Mouse (Mus musculus) gastrocnemius, adult 8-10 months (tissue): ENCODE measurements at regions not wholly inside any gene's neighbourhood (a gene's known extent, or its start where the extent isn't known, plus 50 kb on each side); places are given as distances from the start of the nearest gene placed in this dataset.
"Not testable (repeated sequence)": the region's sequence is repeated elsewhere in the genome, so short reads cannot be mapped to it uniquely, and the experiment has no call there.

ENCODE experiments used
- DNase-seq, 2 experiments: peaks; one replicate each; pipeline ENCODE4 v3.0.0; 2022; ENCODE audit warnings: low spot score in 2 of 2

DNA sequence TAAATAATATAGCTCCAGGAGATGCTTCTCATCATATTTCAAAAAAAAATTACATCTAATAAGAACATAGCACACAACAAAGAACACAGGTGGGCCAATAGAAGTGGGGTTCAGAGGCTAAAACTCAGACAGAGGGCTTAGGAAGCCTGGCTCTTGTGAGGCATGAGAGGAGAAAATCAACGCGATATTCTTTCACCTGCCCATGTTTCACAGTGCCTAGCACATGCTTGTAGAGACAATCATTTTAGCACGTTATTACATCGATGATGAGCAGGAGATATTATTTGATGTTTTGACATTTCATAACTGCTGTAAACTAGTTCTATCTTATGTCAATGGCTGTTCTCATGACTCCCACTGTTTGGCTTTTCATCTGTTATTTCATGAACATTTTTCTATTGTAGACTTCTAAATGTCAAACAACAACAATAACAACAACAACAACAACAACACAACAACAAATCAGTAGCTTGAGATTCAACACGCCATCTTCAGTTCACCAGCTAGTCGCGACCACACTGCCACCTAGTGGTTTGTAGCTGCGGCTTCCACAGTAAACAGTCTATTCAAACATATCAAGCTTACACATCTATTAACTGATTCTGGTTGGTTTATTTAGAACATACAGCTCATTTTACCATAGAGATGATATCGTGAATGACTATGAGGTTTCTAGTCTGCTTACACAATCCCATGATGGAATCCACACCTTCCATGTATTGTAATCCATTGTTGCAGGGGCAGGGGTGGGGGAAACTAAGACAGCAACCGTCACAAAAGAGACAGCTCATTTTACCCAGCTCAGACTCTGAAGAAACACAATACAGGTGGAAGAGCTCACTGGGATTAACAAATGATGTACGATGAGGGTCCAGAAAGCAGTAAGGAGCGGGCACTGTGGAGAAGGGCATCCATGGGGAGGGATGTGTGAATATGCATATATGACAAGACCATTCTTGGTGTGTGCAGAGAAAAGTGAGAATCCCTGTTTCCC, 60.5 kb upstream of the Tmem200a start:
- peak in 1 of 2 experiments; percentile 6 for DNase-seq

DNA sequence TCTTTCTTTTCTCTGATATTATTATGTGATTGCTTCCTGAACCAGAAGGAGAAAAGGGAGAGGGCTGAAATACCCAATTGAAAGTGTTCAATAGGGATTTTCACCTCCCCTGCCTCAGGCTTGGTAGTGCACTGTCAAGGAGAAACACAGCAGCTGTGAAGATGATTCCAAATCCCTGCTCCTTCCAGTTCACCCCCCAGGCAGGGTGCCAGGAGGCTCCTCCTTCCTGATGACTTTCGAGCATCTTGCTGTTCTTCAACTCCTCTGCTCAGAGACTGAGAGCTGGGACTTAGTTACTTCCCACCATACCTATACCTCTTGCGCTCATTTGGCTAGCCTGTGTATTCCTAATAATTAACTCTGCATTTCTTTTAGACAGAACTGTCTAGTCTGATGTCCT, 73.7 kb upstream of the Tmem200a start:
- DNase-seq = no peak

DNA sequence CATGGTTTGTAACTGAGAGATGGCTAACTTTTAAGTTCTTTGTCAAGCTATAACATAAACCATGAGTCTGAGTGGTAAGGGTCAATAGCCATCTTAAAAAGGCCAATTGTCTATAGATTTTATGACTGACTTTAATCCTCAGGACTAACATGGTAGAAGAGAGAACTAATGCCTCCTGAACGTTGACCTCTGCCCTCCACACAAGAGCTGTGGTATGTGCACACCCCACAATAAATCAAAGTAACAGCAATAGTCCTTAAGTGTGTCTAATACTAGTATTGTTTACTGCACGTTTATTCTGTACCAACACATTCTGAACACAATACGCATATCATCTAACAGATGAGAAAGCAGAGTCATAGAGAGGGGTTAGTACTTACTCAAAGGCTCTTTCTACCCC, 70.7 kb upstream of the Samd3 start:
- no peak for DNase-seq

DNA sequence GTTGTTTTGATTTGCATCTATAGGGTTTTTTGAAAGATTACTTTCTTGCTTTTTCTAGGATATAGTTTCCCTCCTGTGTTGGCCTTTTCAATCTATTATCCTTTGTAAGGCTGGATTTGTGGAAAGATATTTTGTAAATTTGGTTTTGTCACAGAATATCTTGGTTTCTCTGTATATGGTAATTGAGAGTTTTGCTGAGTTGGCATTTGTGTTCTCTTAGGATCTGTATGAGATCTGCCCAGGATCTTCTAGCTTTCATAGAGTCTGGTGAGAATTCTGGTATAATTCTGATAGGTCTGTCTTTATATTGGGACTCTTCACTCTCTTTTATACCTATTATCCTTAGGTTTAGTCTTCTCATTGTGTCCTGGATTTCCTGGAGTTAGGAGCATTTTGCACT, 68.4 kb upstream of the Samd3 start:
- not testable (repeated sequence) for DNase-seq

DNA sequence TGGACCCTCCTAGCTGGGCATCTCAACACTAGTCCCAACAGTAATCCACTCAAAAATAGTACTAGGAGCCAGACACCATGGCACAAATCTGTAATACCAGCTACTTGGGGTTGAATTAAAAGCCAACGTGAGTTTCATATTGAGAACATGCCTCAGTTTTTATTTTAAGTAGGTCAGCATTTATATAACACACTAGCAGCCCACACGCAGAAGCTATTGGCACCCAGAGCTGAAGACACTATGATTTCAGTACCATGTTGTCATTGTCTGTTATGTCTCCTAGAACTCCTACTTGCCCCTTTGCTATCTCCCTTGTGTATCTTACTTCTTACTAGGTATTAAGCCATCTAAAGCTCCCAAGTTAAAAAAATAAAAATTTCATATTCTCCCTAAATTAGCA, 65.0 kb upstream of the Samd3 start:
- no peak for DNase-seq

DNA sequence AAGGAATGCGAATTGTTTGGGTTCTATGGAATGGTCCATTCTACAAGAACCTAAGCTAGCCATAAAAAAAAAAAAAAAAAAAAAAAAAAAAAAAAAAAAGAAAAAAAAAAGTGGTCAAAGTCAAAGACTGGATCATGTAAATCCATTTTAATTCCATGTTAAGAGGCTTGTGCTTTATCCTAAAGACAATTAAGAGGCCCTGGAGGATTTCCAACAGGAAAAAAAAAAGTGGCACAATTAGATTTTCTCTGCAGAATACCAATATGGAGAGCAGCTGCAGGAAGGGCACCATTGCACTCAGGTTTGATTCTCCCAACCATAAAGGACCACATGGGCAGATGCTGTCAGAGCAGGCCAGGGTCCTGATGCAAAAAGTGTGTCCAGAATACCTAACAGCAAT, 51.9 kb upstream of the Samd3 start:
- DNase-seq = no peak

DNA sequence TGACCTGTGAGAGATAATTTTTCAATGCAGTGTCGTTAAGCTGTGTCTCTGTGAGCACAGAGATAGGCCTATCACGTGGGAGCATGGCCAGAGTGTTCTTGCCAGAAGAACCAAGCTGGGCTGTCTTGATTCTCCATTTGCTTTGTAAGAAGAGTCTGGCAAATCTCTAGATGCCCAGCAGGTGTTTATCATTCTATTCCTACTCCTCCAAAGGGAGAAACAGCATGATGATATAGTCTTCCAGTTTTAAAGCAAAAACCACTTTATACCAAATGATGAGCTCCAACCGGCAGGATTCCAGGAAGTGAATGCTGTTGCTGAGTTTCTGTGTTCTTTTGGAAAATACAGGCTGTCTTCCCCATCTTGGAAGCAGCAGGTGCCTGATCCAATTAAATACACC, 51.2 kb upstream of the Samd3 start:
- DNase-seq = no peak
